Mouse (Mus musculus): Measurements from ENCODE around the gene Mab21l1.

- TF ChIP-seq EP300 (IDR thresholded peaks at IDR 0.05; ENCODE audit: low read depth) (no peak), CTCF (IDR thresholded peaks at IDR 0.05; ENCODE audit: low read depth) (no peak)
These were observed 18.7 kb upstream of the Mab21l1 start for GRCm38 (mm10) chr3:55763591-55763990.
